Mouse (Mus musculus): ENCODE data around the gene Rbm34.

The Rbm34 gene

GRCm38 (mm10) chr8:126961516-126961915 is 9.4 kb downstream of the Rbm34 start:
- DNase-seq (ENCODE audit: low read depth, low spot score) = no peak

- DNase-seq (ENCODE audit: low read depth, low spot score) = no peak
Measured at GRCm38 (mm10) chr8:126951900-126952636, 18.8 kb downstream of the Rbm34 start.

- no peak for DNase-seq (ENCODE audit: low read depth, low spot score)
Measured at GRCm38 (mm10) chr8:126949527-126949926, 21.3 kb downstream of the Rbm34 start.

GRCm38 (mm10) chr8:126946444-126946843 is 24.4 kb downstream of the Rbm34 start:
- no peak for DNase-seq (ENCODE audit: low read depth, low spot score)

GRCm38 (mm10) chr8:126945730-126946163 is 25.1 kb downstream of the Rbm34 start, which contains the start of gene Tomm20:
TSS of gene Tomm20 (minus strand) at chr8:126945844.
- peak; percentile 98 for DNase-seq (ENCODE audit: low read depth, low spot score)

GRCm38 (mm10) chr8:126944781-126945691 is 25.8 kb downstream of the Rbm34 start:
- DNase-seq (ENCODE audit: low read depth, low spot score) = no peak

GRCm38 (mm10) chr8:126943565-126943964 is 27.3 kb downstream of the Rbm34 start:
- DNase-seq (ENCODE audit: low read depth, low spot score) = no peak

- DNase-seq (ENCODE audit: low read depth, low spot score) = no peak
Measured at GRCm38 (mm10) chr8:126937337-126937736, 33.5 kb downstream of the Rbm34 start.

GRCm38 (mm10) chr8:126935932-126936331 is 34.9 kb downstream of the Rbm34 start:
- DNase-seq (ENCODE audit: low read depth, low spot score) = no peak

GRCm38 (mm10) chr8:126935387-126935786 is 35.5 kb downstream of the Rbm34 start:
- no peak for DNase-seq (ENCODE audit: low read depth, low spot score)

- DNase-seq (ENCODE audit: low read depth, low spot score) = no peak
Measured at GRCm38 (mm10) chr8:126932656-126933055, 38.2 kb downstream of the Rbm34 start.

GRCm38 (mm10) chr8:126932249-126932648 is 38.6 kb downstream of the Rbm34 start:
- no peak for DNase-seq (ENCODE audit: low read depth, low spot score)

GRCm38 (mm10) chr8:126931720-126932119 is 39.2 kb downstream of the Rbm34 start:
- no peak for DNase-seq (ENCODE audit: low read depth, low spot score)

- peak; percentile 55 for DNase-seq (ENCODE audit: low read depth, low spot score)
Measured at GRCm38 (mm10) chr8:126929607-126930161, 41.2 kb downstream of the Rbm34 start.

- DNase-seq (ENCODE audit: low read depth, low spot score) = no peak
Measured at GRCm38 (mm10) chr8:126928755-126929505, 41.9 kb downstream of the Rbm34 start.

- no peak for DNase-seq (ENCODE audit: low read depth, low spot score)
Measured at GRCm38 (mm10) chr8:126928028-126928427, 42.8 kb downstream of the Rbm34 start.

- no peak for DNase-seq (ENCODE audit: low read depth, low spot score)
Measured at GRCm38 (mm10) chr8:126927058-126927457, 43.8 kb downstream of the Rbm34 start.

- no peak for DNase-seq (ENCODE audit: low read depth, low spot score)
Measured at GRCm38 (mm10) chr8:126922981-126923380, 47.9 kb downstream of the Rbm34 start.

- DNase-seq (ENCODE audit: low read depth, low spot score) = no peak
Measured at GRCm38 (mm10) chr8:126921432-126921831, 49.4 kb downstream of the Rbm34 start.

GRCm38 (mm10) chr8:126920845-126921244 is 50.0 kb downstream of the Rbm34 start:
- peak; percentile 84 for DNase-seq (ENCODE audit: low read depth, low spot score)

GRCm38 (mm10) chr8:126920386-126920785 is 50.5 kb downstream of the Rbm34 start:
- no peak for DNase-seq (ENCODE audit: low read depth, low spot score)

All from skeletal muscle tissue, adult 2 months (tissue).